15 mouse cellular contexts compared by ENCODE assay signal in the genomic region with DNA sequence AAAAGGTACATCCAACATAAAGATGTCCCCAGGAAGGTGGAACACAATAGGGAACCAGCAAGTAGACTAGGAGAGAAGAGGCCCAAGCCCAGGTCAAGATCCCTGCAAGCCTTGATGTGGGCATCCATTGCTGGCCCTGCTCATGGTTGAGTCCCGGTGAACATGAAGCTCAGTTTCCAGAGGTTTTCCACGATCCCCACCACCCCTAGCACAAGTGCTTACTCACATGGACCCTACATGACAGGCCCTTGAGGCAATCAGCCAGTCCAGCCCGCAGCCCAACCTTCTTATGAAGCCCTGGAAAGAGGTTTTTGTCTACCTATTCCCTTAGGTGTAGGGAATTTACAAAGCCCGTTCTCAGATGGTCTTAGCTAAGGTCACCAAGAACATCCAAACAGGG. TPM values are rescaled to one million over a fixed set of nuclear protein-coding genes. Genes with fewer than 3 reads are reported as not detected.
DNase-seq lines count a peak whose midpoint lies in the region; ATAC-seq and TF ChIP-seq lines count a peak whose summit lies in the region.
"Had no signal": no experiment of that assay in that cellular context is flagged by ENCODE, and none has a peak within 500 bp of the region (broad histone marks: within the 10 kb centered on the region; RNA-seq: fewer than 3 reads in every experiment).

No protein-coding gene starts in this region.

- TF ChIP-seq EP300 in lung, postnatal 0 days (IDR thresholded peaks at IDR 0.05) = no peak

- no peak for DNase-seq in left cerebral cortex, adult 2 months (ENCODE audit: extremely low spot score in 1 of 2, low spot score in 2 of 2)
- no peak for DNase-seq in left cerebral cortex, adult 9 months (ENCODE audit: low spot score in 2 of 2)
- DNase-seq in hindbrain, postnatal 0 days (ENCODE audit: low spot score) = no peak
- DNase-seq in retina, embryonic 14.5 days (ENCODE audit: low spot score) = no peak
- no peak for DNase-seq in adrenal gland, adult (ENCODE audit: inconsistent age in 2 of 2, low spot score in 1 of 2)
- DNase-seq in lung, postnatal 0 days (ENCODE audit: low spot score) = no peak
- DNase-seq: kidney, postnatal 10 days; lung, postnatal 10 days; thymus, postnatal 36 days had no signal

- intact Hi-C loops in left cerebral cortex, adult 2 months (cut with DNase I) = loop anchor here (2.0 kb wide), 2 partner anchors 18 to 30 kb away; partner anchors contain the start of gene Ppdpf

- H3K9ac ChIP-seq in forebrain, embryonic 13.5 days = peak overlapping the region; percentile 73
- peak overlapping the region; percentile 74 for H3K9ac ChIP-seq in hindbrain, postnatal 0 days (replicated peaks; ENCODE audit: low read length)
- H3K9ac ChIP-seq in neural tube, embryonic 14.5 days (replicated peaks; ENCODE audit: low read depth, low read length) = peak overlapping the region; percentile 76
- H3K9ac ChIP-seq in lung, postnatal 0 days (replicated peaks; ENCODE audit: low read depth) = no peak overlapping the region
- H3K9ac ChIP-seq: embryonic facial prominence, embryonic 15.5 days had no signal

- 84% methylated on average over 4 of the region's 4 CpGs for WGBS in forebrain, embryonic 13.5 days
- WGBS in hindbrain, postnatal 0 days = 66% methylated on average over 4 of the region's 4 CpGs
- 81% methylated on average over 4 of the region's 4 CpGs for WGBS in neural tube, embryonic 14.5 days
- WGBS in lung, postnatal 0 days = 77% methylated on average over 4 of the region's 4 CpGs

- no peak for TF ChIP-seq CTCF in left cerebral cortex, adult 2 months (IDR thresholded peaks at IDR 0.05)
- TF ChIP-seq CTCF in hindbrain, postnatal 0 days (IDR thresholded peaks at IDR 0.05; ENCODE audit: low read depth) = no peak
- TF ChIP-seq CTCF in lung, postnatal 0 days (IDR thresholded peaks at IDR 0.05) = no peak

- peaks cover 29% of the 10 kb centered on the region for H3K27me3 ChIP-seq in forebrain, embryonic 13.5 days
- no peaks in the 10 kb centered on the region for H3K27me3 ChIP-seq in hindbrain, postnatal 0 days (ENCODE audit: insufficient read depth, low read length)
- peaks cover 4% of the 10 kb centered on the region; the same call in 1 of the 2 replicates for H3K27me3 ChIP-seq in neural tube, embryonic 14.5 days (ENCODE audit: control insufficient read depth, insufficient read depth, low read length)
- H3K27me3 ChIP-seq in lung, postnatal 0 days (replicated peaks; ENCODE audit: insufficient read depth, low read length) = peaks cover 15% of the 10 kb centered on the region; the same call in 1 of the 2 replicates

- no peak for ATAC-seq in forebrain, embryonic 13.5 days
- ATAC-seq in hindbrain, postnatal 0 days = no peak
- 0 out of 2 replicates have a peak, but pooled peaks have one; percentile 1 for ATAC-seq in neural tube, embryonic 14.5 days (ENCODE audit: low read depth)
- ATAC-seq in lung, postnatal 0 days = no peak

- peaks cover 41% of the 10 kb centered on the region for H3K4me1 ChIP-seq in forebrain, embryonic 13.5 days
- peaks cover 32% of the 10 kb centered on the region for H3K4me1 ChIP-seq in hindbrain, postnatal 0 days (ENCODE audit: insufficient read depth, low read length)
- peaks cover 18% of the 10 kb centered on the region; the same call in 1 of the 2 replicates for H3K4me1 ChIP-seq in neural tube, embryonic 14.5 days (ENCODE audit: control insufficient read depth, insufficient read depth, low read length)
- H3K4me1 ChIP-seq in lung, postnatal 0 days (ENCODE audit: insufficient read depth, low read depth, low read length) = no peaks in the 10 kb centered on the region

- H3K36me3 ChIP-seq in forebrain, embryonic 13.5 days (ENCODE audit: poor library complexity, severe bottlenecking) = no peaks in the 10 kb centered on the region
- peaks cover 10% of the 10 kb centered on the region; the same call in 1 of the 2 replicates for H3K36me3 ChIP-seq in hindbrain, postnatal 0 days (ENCODE audit: insufficient read depth, low read length)
- peaks cover 6% of the 10 kb centered on the region; the same call in 1 of the 2 replicates for H3K36me3 ChIP-seq in neural tube, embryonic 14.5 days (ENCODE audit: control insufficient read depth, insufficient read depth, low read length)
- H3K36me3 ChIP-seq in lung, postnatal 0 days (ENCODE audit: insufficient read depth, low read length) = no peaks in the 10 kb centered on the region
- H3K36me3 ChIP-seq: embryonic facial prominence, embryonic 15.5 days had no signal

- no peaks in the 10 kb centered on the region for H3K9me3 ChIP-seq in forebrain, embryonic 13.5 days (replicated peaks)
- H3K9me3 ChIP-seq in hindbrain, postnatal 0 days (ENCODE audit: low read length) = no peaks in the 10 kb centered on the region
- H3K9me3 ChIP-seq in neural tube, embryonic 14.5 days (ENCODE audit: control insufficient read depth, low read length) = no peaks in the 10 kb centered on the region
- H3K9me3 ChIP-seq in lung, postnatal 0 days (ENCODE audit: low read length) = no peaks in the 10 kb centered on the region
- H3K9me3 ChIP-seq: embryonic facial prominence, embryonic 15.5 days had no signal

- peak overlapping the region; percentile 99 for H3K27ac ChIP-seq in left cerebral cortex, adult 2 months
- peak overlapping the region; percentile 71; the same call in 1 of the 2 replicates for H3K27ac ChIP-seq in forebrain, embryonic 13.5 days
- H3K27ac ChIP-seq in hindbrain, postnatal 0 days = peak overlapping the region; percentile 87
- peak overlapping the region; percentile 75 for H3K27ac ChIP-seq in neural tube, embryonic 14.5 days (ENCODE audit: low read depth, low read length)
- no peak overlapping the region for H3K27ac ChIP-seq in lung, postnatal 0 days (ENCODE audit: low read length)
- H3K27ac ChIP-seq: embryonic facial prominence, embryonic 15.5 days had no signal

- peak overlapping the region; percentile 74 for H3K4me3 ChIP-seq in left cerebral cortex, adult 2 months
- H3K4me3 ChIP-seq in forebrain, embryonic 13.5 days = peak overlapping the region; percentile 51
- H3K4me3 ChIP-seq in hindbrain, postnatal 0 days (ENCODE audit: low read length) = peak overlapping the region; percentile 50
- H3K4me3 ChIP-seq in neural tube, embryonic 14.5 days (ENCODE audit: low read depth, low read length) = peak overlapping the region; percentile 51
- H3K4me3 ChIP-seq in lung, postnatal 0 days (ENCODE audit: low read depth, low read length) = no peak overlapping the region

- peak overlapping the region; percentile 69 for H3K4me2 ChIP-seq in forebrain, embryonic 13.5 days
- peak overlapping the region; percentile 63 for H3K4me2 ChIP-seq in hindbrain, postnatal 0 days (ENCODE audit: low read depth, low read length)
- H3K4me2 ChIP-seq in neural tube, embryonic 14.5 days (ENCODE audit: low read depth, low read length) = peak overlapping the region; percentile 71
- H3K4me2 ChIP-seq in lung, postnatal 0 days (replicated peaks; ENCODE audit: low read depth, low read length) = no peak overlapping the region

RNA-seq across cellular contexts. Expression of gene Eef1a2, which starts 0.4 kb away (rescaled TPM):
- total RNA-seq in left cerebral cortex, adult 2 months (2021) = 1,000 to 10,000 TPM; 1,380 to 1,388 TPM
- polyA plus RNA-seq in forebrain, embryonic 13.5 days (2015; fragmentation: Nextera tagmentation; extraction: Ambion mirVana) = 1.7 and 1.9 TPM in 2 replicates
- 304 and 351 TPM in 2 replicates for total RNA-seq in hindbrain, postnatal 0 days (2014; rRNA removed)
- polyA plus RNA-seq in hindbrain, postnatal 0 days (2015; fragmentation: Nextera tagmentation; extraction: Ambion mirVana) = 24.7 and 26.7 TPM in 2 replicates
- polyA plus RNA-seq in neural tube, embryonic 14.5 days (2014; fragmentation: Nextera tagmentation; extraction: Ambion mirVana) = 17.5 and 24.4 TPM in 2 replicates
- 0.14 and 0.20 TPM in 2 replicates for polyA plus RNA-seq in lung, postnatal 0 days (2015; fragmentation: Nextera tagmentation; extraction: Ambion mirVana)

RNA-seq across cellular contexts. Expression of gene Kcnq2, which starts 22.1 kb away (rescaled TPM):
- 100 to 1,000 TPM; 275 to 280 TPM for total RNA-seq in left cerebral cortex, adult 2 months (2021)
- 28.1 and 31.8 TPM in 2 replicates for polyA plus RNA-seq in forebrain, embryonic 13.5 days (2015; fragmentation: Nextera tagmentation; extraction: Ambion mirVana)
- 128 and 142 TPM in 2 replicates for total RNA-seq in hindbrain, postnatal 0 days (2014; rRNA removed)
- polyA plus RNA-seq in hindbrain, postnatal 0 days (2015; fragmentation: Nextera tagmentation; extraction: Ambion mirVana) = 32.3 and 34.6 TPM in 2 replicates
- 56.7 and 60.6 TPM in 2 replicates for polyA plus RNA-seq in neural tube, embryonic 14.5 days (2014; fragmentation: Nextera tagmentation; extraction: Ambion mirVana)
- 0.04 TPM in 1 of 2 replicates, not detected in the other for polyA plus RNA-seq in lung, postnatal 0 days (2015; fragmentation: Nextera tagmentation; extraction: Ambion mirVana)
- total RNA-seq: gastrocnemius, postnatal 36 days had no signal
- polyA plus RNA-seq: spleen, adult 2 months had no signal

RNA-seq across cellular contexts. Expression of gene Ppdpf, which starts 29.9 kb away (rescaled TPM):
- total RNA-seq in left cerebral cortex, adult 2 months (2021) = 10 to 100 TPM; 72.8 to 77.8 TPM
- polyA plus RNA-seq in forebrain, embryonic 13.5 days (2015; fragmentation: Nextera tagmentation; extraction: Ambion mirVana) = 540 and 547 TPM in 2 replicates
- total RNA-seq in hindbrain, postnatal 0 days (2014; rRNA removed) = 300 and 340 TPM in 2 replicates
- polyA plus RNA-seq in hindbrain, postnatal 0 days (2015; fragmentation: Nextera tagmentation; extraction: Ambion mirVana) = 329 and 347 TPM in 2 replicates
- 419 and 445 TPM in 2 replicates for polyA plus RNA-seq in neural tube, embryonic 14.5 days (2014; fragmentation: Nextera tagmentation; extraction: Ambion mirVana)
- 261 and 262 TPM in 2 replicates for polyA plus RNA-seq in lung, postnatal 0 days (2015; fragmentation: Nextera tagmentation; extraction: Ambion mirVana)

RNA-seq across cellular contexts. Expression of gene Ptk6, which starts 45.4 kb away (rescaled TPM):
- total RNA-seq in left cerebral cortex, adult 2 months (2021) = under 1 TPM in 1 of 2 experiments, not detected in 1; 0.11 TPM
- not detected in 2 replicates for polyA plus RNA-seq in forebrain, embryonic 13.5 days (2015; fragmentation: Nextera tagmentation; extraction: Ambion mirVana)
- total RNA-seq in hindbrain, postnatal 0 days (2014; rRNA removed) = not detected in 2 replicates
- not detected in 2 replicates for polyA plus RNA-seq in hindbrain, postnatal 0 days (2015; fragmentation: Nextera tagmentation; extraction: Ambion mirVana)
- not detected in 2 replicates for polyA plus RNA-seq in neural tube, embryonic 14.5 days (2014; fragmentation: Nextera tagmentation; extraction: Ambion mirVana)
- polyA plus RNA-seq in lung, postnatal 0 days (2015; fragmentation: Nextera tagmentation; extraction: Ambion mirVana) = 0.23 and 0.25 TPM in 2 replicates
- total RNA-seq: gastrocnemius, postnatal 36 days; left cerebral cortex, postnatal 4 days had no signal

RNA-seq across cellular contexts. Expression of gene Srms, which starts 55.8 kb away (rescaled TPM):
- total RNA-seq in left cerebral cortex, adult 2 months (2021) = under 1 TPM; 0.25 to 0.26 TPM
- polyA plus RNA-seq in forebrain, embryonic 13.5 days (2015; fragmentation: Nextera tagmentation; extraction: Ambion mirVana) = 0.06 and 0.11 TPM in 2 replicates
- total RNA-seq in hindbrain, postnatal 0 days (2014; rRNA removed) = 0.07 and 0.47 TPM in 2 replicates
- polyA plus RNA-seq in hindbrain, postnatal 0 days (2015; fragmentation: Nextera tagmentation; extraction: Ambion mirVana) = 0.09 and 0.18 TPM in 2 replicates
- 0.15 and 0.19 TPM in 2 replicates for polyA plus RNA-seq in neural tube, embryonic 14.5 days (2014; fragmentation: Nextera tagmentation; extraction: Ambion mirVana)
- polyA plus RNA-seq in lung, postnatal 0 days (2015; fragmentation: Nextera tagmentation; extraction: Ambion mirVana) = 2.5 and 2.6 TPM in 2 replicates

Comparison
In these comparisons a context has a peak if more than half of its experiments do, and no peak if none do; other contexts are left out.
1. RNA of gene Kcnq2, which starts 22.1 kb away (polyA plus RNA-seq): 56.7 to 60.6 TPM in neural tube, embryonic 14.5 days, 32.3 to 34.6 TPM in hindbrain, postnatal 0 days and 28.1 to 31.8 TPM in forebrain, embryonic 13.5 days; 0.04 TPM in lung, postnatal 0 days; every median in the first group is over 10 times any median in the second.